Mouse (Mus musculus) limb, embryonic 10.5 days (tissue): ENCODE measurements around the gene Nodal. TPM values are rescaled to one million over a fixed set of nuclear protein-coding genes. Genes with fewer than 3 reads are reported as not detected.

Source experiments
- DNase-seq: peaks from one replicate; pipeline ENCODE4 v3.0.0-alpha.2; 2017; ENCODE audit warnings: low spot score
- H3K27ac ChIP-seq: fragments of 300-500 bp; sonication (generic); 2 replicates; pipeline ENCODE4 v1.5.1; 2016; ENCODE audit warnings: mild to moderate bottlenecking
- H3K27me3 ChIP-seq: fragments of 300-500 bp; sonication (generic); 2 replicates; pipeline ENCODE4 v1.6.1; 2016; ENCODE audit warnings: low read depth, mild to moderate bottlenecking; ENCODE audit not compliant: poor library complexity, severe bottlenecking
- H3K36me3 ChIP-seq: fragments of 300-500 bp; sonication (generic); 2 replicates; pipeline ENCODE4 v1.6.1; 2016; ENCODE audit warnings: mild to moderate bottlenecking, moderate library complexity
- H3K4me1 ChIP-seq: fragments of 300-500 bp; sonication (generic); 2 replicates; pipeline ENCODE4 v1.6.1; 2016
- H3K4me3 ChIP-seq: fragments of 300-500 bp; sonication (generic); 2 replicates; pipeline ENCODE4 v1.5.1; 2016; ENCODE audit warnings: mild to moderate bottlenecking, moderate library complexity
- H3K9me3 ChIP-seq: fragments of 300-500 bp; sonication (generic); replicated peaks from 2 replicates; pipeline ENCODE4 v1.6.1; 2016; ENCODE audit warnings: mild to moderate bottlenecking
- WGBS: fragments of 180-500 bp; shearing (Covaris S2); methylation state at CpG from one replicate; pipeline ENCODE4 v1.1.7; 2016; 5-methylcytosine and 5-hydroxymethylcytosine counted together
- polyA plus RNA-seq: library from polyadenylated mRNA; unstranded; fragments of >200 nt; fragmentation: Nextera tagmentation; extraction: Ambion mirVana; gene quantifications from 2 replicates; pipeline ENCODE4 v1.2.1, GENCODE M21; 2016

The Nodal gene
- polyA plus RNA-seq, 1 experiment from 2014 or later, result 0.13 TPM

DNA sequence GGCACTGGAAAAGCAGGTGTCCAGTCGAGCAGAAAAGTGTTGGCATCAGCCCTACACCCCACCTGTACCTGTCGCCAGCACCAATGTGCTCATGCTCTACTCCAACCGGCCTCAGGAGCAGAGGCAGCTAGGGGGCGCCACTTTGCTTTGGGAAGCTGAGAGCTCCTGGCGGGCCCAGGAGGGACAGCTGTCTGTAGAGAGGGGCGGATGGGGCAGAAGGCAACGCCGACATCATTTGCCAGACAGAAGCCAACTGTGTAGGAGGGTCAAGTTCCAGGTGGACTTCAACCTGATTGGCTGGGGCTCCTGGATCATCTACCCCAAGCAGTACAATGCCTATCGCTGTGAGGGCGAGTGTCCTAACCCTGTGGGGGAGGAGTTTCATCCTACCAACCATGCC, 5.5 kb downstream of the Nodal start:
- Histone ChIP-seq H3K4me3 (no peak overlapping the region), H3K36me3 (no peaks in the 10 kb centered on the region), H3K27ac (no peak overlapping the region), H3K27me3 (peaks cover 36% of the 10 kb centered on the region), H3K9me3 (no peaks in the 10 kb centered on the region), H3K4me1 (peaks cover 23% of the 10 kb centered on the region)
- 71% methylated on average over 10 of the region's 10 CpGs for WGBS
- DNase-seq, result no peak

- Histone ChIP-seq H3K27ac (no peak overlapping the region), H3K27me3 (peaks cover 24% of the 10 kb centered on the region), H3K36me3 (peaks cover 11% of the 10 kb centered on the region), H3K4me3 (no peak overlapping the region), H3K9me3 (no peaks in the 10 kb centered on the region), H3K4me1 (peaks cover 11% of the 10 kb centered on the region; the same call in 1 of the 2 replicates)
- WGBS, result 64% methylated on average over 7 of the region's 7 CpGs
- no peak for DNase-seq
These were observed 6.7 kb downstream of the Nodal start for GRCm38 (mm10) chr10:61424500-61424899.

- Histone ChIP-seq H3K27me3 (peaks cover 19% of the 10 kb centered on the region), H3K36me3 (peaks cover 17% of the 10 kb centered on the region), H3K27ac (no peak overlapping the region), H3K4me1 (0 out of 2 replicates have a peak, but pooled peaks cover 9% of the 10 kb centered on the region), H3K9me3 (no peaks in the 10 kb centered on the region), H3K4me3 (no peak overlapping the region)
- WGBS, result 81% methylated on average over 2 of the region's 2 CpGs
- no peak for DNase-seq
These were observed 7.3 kb downstream of the Nodal start for GRCm38 (mm10) chr10:61425047-61425446.

DNA sequence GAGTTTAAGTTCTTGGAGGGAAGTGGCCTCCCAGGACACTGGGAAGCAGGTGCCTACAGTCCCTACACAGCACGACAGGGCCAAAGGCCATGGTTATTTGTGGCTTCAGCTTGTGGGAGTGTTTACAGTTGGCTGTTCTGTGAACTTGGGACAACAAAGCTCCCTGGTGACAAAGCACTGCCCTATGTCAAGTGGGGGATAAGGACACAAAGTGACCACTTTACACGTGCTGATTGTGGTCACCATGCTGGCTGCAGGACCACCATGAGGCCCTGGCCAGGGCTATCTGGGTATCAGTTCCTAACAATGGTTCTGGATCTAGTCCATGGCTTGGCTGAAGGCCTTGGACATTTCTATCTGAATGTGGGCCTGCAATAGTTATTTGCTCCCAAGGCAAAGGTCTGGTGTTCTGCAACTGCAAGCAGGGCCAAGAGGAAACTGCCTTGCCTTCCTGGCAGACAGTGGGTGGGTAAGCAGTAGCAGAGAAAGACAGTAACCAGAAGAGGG, 8.5 kb downstream of the Nodal start:
- Histone ChIP-seq H3K27ac (no peak overlapping the region), H3K27me3 (peaks cover 6% of the 10 kb centered on the region; the same call in 1 of the 2 replicates), H3K36me3 (peaks cover 29% of the 10 kb centered on the region), H3K4me3 (no peak overlapping the region), H3K9me3 (no peaks in the 10 kb centered on the region), H3K4me1 (0 out of 2 replicates have a peak, but pooled peaks cover 9% of the 10 kb centered on the region)
- WGBS, result 53% methylated on average over 2 of the region's 2 CpGs
- DNase-seq, result no peak

DNA sequence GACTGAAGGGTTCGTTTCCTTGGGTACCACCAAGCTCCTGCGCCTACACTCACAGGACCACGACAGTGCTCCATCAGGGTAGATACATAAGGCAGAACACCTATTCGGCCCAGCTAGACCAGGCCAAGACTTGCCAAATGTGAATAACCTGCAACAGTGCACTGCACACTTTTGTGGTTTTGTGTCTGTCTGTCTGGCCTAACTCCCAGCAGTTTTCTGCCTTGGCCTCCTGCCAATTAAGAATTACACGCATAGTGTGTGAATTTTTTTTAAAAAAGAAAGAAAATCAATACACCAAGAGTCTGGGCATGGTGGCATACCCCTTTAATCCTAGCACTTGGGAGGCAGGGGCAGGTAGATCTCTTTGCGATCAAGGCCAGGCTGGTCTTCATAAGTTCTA, 10.2 kb downstream of the Nodal start:
- Histone ChIP-seq H3K9me3 (no peaks in the 10 kb centered on the region), H3K4me3 (no peak overlapping the region), H3K4me1 (0 out of 2 replicates have a peak, but pooled peaks cover 9% of the 10 kb centered on the region), H3K27ac (no peak overlapping the region), H3K27me3 (no peaks in the 10 kb centered on the region), H3K36me3 (peaks cover 46% of the 10 kb centered on the region)
- WGBS, result 94% methylated on average over 6 of the region's 6 CpGs
- no peak for DNase-seq

DNA sequence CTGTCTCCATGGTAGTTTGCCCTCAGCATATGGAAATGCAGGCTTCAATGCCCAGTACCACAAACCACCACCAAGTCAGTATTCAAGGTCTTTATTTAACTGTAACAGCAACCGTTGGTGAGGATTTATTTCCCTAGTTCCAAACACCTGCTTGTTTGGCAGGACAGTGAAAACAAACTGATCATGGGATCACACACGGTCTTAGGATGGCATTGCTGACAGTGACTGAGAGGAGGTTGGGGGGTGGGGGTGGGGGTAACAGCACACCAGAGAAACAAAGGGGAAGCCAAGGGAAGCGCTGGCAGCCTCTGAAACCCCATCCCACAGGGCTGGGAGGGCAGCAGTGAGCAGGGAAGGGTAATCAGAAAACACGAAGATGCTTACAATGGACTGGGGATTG, 10.6 kb downstream of the Nodal start:
- no peak for DNase-seq
- no peaks in the 10 kb centered on the region for H3K9me3 ChIP-seq
- no peak overlapping the region for H3K4me3 ChIP-seq
- 0 out of 2 replicates have a peak, but pooled peaks cover 4% of the 10 kb centered on the region for H3K4me1 ChIP-seq
- 77% methylated on average over 4 of the region's 4 CpGs for WGBS
- no peak overlapping the region for H3K27ac ChIP-seq
- H3K36me3 ChIP-seq, result peaks cover 50% of the 10 kb centered on the region
- no peaks in the 10 kb centered on the region for H3K27me3 ChIP-seq

GRCm38 (mm10) chr10:61429043-61429442, 11.3 kb downstream of the Nodal start:
- no peaks in the 10 kb centered on the region for H3K9me3 ChIP-seq

DNA sequence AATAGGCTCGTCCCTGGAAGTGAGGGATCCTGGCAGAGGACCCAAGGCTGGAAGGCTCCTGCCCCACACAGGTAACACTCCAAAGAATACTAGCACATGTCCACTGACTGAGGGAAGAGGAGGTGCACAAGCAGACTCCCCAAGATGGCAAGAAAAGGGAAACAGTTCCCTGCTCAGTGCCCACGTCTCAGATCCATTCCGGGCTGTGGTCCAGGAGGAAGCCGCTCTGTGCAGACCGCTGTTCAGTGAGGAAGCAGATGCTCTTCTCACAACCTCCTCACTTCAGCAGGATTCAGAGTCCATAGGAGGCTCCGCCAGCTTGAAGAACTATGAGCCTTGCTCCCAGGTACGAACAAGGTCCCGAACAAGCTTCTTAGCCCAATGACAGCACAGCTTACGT, 13.6 kb downstream of the Nodal start:
- no peak for DNase-seq
- H3K27ac ChIP-seq, result no peak overlapping the region
- no peaks in the 10 kb centered on the region for H3K4me1 ChIP-seq
- peaks cover 80% of the 10 kb centered on the region for H3K36me3 ChIP-seq
- H3K9me3 ChIP-seq, result no peaks in the 10 kb centered on the region
- no peaks in the 10 kb centered on the region for H3K27me3 ChIP-seq
- H3K4me3 ChIP-seq, result no peak overlapping the region
- WGBS, result 94% methylated on average over 9 of the region's 9 CpGs

More at GRCm38 (mm10) chr10:61429043-61429442, 11.3 kb downstream of the Nodal start:
- Histone ChIP-seq H3K4me3 (no peak overlapping the region), H3K27me3 (no peaks in the 10 kb centered on the region), H3K36me3 (peaks cover 57% of the 10 kb centered on the region), H3K27ac (no peak overlapping the region), H3K4me1 (0 out of 2 replicates have a peak, but pooled peaks cover 4% of the 10 kb centered on the region)
- no peak for DNase-seq
- WGBS, result 95% methylated on average over 5 of the region's 5 CpGs

GRCm38 (mm10) chr10:61440202-61440800, 22.5 kb downstream of the Nodal start:
- 86% methylated on average over 7 of the region's 7 CpGs for WGBS
- Histone ChIP-seq H3K4me3 (no peak overlapping the region), H3K9me3 (no peaks in the 10 kb centered on the region), H3K4me1 (peaks cover 37% of the 10 kb centered on the region), H3K27ac (no peak overlapping the region), H3K27me3 (no peaks in the 10 kb centered on the region), H3K36me3 (peaks cover 42% of the 10 kb centered on the region)
- no peak for DNase-seq

DNA sequence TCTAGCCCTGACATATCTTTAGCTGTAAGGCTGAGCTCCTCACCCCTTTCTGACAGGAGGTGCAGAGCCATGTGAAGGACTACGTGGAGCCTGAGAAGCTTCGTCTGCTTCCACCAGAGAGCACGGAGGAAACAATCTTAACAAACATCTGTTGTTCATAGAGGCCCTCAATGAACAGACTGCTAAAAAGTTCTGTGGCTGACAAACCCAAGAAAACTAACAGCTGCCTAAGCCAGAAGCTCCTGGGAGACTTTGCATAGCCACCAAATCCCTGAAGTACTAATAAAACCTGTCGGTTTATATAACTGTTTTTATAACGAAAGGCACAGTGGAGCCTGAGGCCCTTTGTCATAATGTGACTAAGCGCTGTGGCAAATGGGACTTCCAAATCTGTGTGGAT, 25.7 kb downstream of the Nodal start:
- Histone ChIP-seq H3K27me3 (no peaks in the 10 kb centered on the region), H3K36me3 (peaks cover 49% of the 10 kb centered on the region), H3K9me3 (no peaks in the 10 kb centered on the region), H3K4me3 (no peak overlapping the region), H3K27ac (0 out of 2 replicates have a peak overlapping the region, but pooled peaks have one; percentile 50), H3K4me1 (peaks cover 64% of the 10 kb centered on the region)
- 47% methylated on average over 6 of the region's 6 CpGs for WGBS
- DNase-seq, result no peak

DNA sequence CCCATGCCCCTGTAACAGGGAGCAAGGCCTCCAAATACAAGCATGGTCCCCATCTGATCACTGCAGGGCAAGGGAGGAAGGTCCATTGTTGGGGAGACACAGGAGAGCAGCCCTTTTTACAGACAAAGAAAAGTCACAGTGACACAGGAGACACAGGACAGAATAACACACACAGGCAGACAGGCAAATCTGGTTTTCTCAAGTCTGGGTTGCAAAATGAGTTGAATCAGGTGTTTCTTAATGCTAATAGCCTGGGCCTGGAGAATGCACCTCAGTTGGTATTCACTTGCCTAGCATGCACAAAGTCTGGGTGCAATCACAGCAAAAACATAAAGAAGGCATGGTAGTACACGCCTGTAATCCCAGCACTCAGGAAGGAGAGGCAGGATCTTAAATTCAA, 26.1 kb downstream of the Nodal start:
- 84% methylated on average over 1 of the region's 1 CpGs for WGBS
- Histone ChIP-seq H3K4me3 (no peak overlapping the region), H3K27me3 (no peaks in the 10 kb centered on the region), H3K4me1 (peaks cover 65% of the 10 kb centered on the region), H3K36me3 (peaks cover 49% of the 10 kb centered on the region), H3K9me3 (no peaks in the 10 kb centered on the region), H3K27ac (peak overlapping the region; percentile 50; the same call in 1 of the 2 replicates)
- DNase-seq, result no peak

- Histone ChIP-seq H3K4me1 (peaks cover 71% of the 10 kb centered on the region), H3K36me3 (peaks cover 53% of the 10 kb centered on the region), H3K27ac (no peak overlapping the region), H3K27me3 (no peaks in the 10 kb centered on the region), H3K9me3 (no peaks in the 10 kb centered on the region), H3K4me3 (no peak overlapping the region)
- 83% methylated on average over 3 of the region's 3 CpGs for WGBS
- DNase-seq, result no peak
These were observed 27.2 kb downstream of the Nodal start for GRCm38 (mm10) chr10:61445016-61445415.

DNA sequence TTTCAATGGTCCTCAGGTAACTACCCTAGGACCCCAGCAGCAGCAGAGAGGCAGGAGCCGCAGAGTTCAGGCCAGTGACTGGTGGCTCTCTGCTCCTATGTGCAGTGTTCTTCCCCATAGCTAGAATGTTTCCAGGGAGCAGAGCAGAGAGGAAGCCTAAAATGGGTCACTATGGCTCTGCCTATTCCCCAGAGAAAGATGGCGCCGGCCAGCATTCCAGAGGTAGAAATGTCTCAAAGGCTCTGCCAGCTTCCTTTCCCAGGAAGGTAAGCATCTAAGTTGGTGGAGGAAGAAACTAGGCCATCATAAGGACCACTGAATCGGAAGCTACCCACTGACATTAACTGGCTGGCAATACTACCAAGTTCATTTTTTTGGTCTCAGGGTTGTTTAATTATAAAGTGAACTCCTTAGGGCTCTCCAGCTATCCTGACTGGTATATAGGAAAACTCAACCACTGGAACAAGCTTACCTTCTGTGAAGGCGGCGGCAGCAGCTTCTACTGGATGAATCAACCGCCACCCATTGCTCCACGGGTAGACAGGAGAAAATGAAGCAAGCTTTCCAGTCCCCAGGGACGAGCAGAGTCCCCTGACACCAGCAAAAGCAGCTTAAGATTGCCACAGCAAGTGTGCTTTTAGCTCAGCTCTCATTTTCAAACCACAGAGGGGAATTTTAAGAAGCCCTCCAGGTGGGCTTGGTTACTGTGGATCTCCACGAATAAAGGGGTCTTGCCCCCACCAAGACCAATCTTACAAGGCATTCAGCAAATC, 30.0 kb downstream of the Nodal start:
- WGBS, result 89% methylated on average over 10 of the region's 10 CpGs

More for the DNA sequence above, 30.0 kb downstream of the Nodal start:
- Histone ChIP-seq H3K4me1 (peaks cover 71% of the 10 kb centered on the region), H3K27me3 (no peaks in the 10 kb centered on the region), H3K9me3 (no peaks in the 10 kb centered on the region), H3K27ac (no peak overlapping the region), H3K4me3 (no peak overlapping the region), H3K36me3 (peaks cover 48% of the 10 kb centered on the region)
- DNase-seq, result no peak
